ENCODE assay signal across 23 mouse cellular contexts in genomic region chr7:96482953-96483352, GRCm38 (mm10).
A peak's percentile ranks its signal among the peaks of the same experiment; 100 is the strongest.
DNase-seq lines count a peak whose midpoint lies in the region; ATAC-seq and TF ChIP-seq lines count a peak whose summit lies in the region.
"Had no signal": no experiment of that assay in that cellular context is flagged by ENCODE, and none has a peak within 500 bp of the region (broad histone marks: within the 10 kb centered on the region; RNA-seq: fewer than 3 reads in every experiment).

No protein-coding gene starts in this region.

- H3K36me3 ChIP-seq in heart, embryonic 11.5 days (ENCODE audit: control insufficient read depth, insufficient read depth, low read length): no peaks in the 10 kb centered on the region
- no peaks in the 10 kb centered on the region for H3K36me3 ChIP-seq in midbrain, embryonic 11.5 days (ENCODE audit: control insufficient read depth, insufficient read depth, low read length)
- no peaks in the 10 kb centered on the region for H3K36me3 ChIP-seq in midbrain, postnatal 0 days (ENCODE audit: insufficient read depth, low read length)
- H3K36me3 ChIP-seq in embryonic facial prominence, embryonic 15.5 days: no peaks in the 10 kb centered on the region
- H3K36me3 ChIP-seq: heart, embryonic 12.5 days; hindbrain, embryonic 12.5 days; kidney, embryonic 15.5 days; limb, embryonic 15.5 days; stomach, embryonic 15.5 days had no signal

- intact Hi-C loops in gastrocnemius, adult 2 months (cut with DNase I): no loop called here

- 68% methylated on average over 8 of the region's 8 CpGs for WGBS in heart, embryonic 11.5 days (ENCODE audit: insufficient replicate concordance)
- 79% methylated on average over 8 of the region's 8 CpGs for WGBS in midbrain, embryonic 11.5 days
- WGBS in midbrain, postnatal 0 days: 78% methylated on average over 8 of the region's 8 CpGs
- WGBS in embryonic facial prominence, embryonic 15.5 days: 67% methylated on average over 8 of the region's 8 CpGs

- no peak overlapping the region for H3K27ac ChIP-seq in heart, embryonic 11.5 days (ENCODE audit: low read depth, low read length)
- no peak overlapping the region for H3K27ac ChIP-seq in midbrain, embryonic 11.5 days (ENCODE audit: low read depth, low read length)
- H3K27ac ChIP-seq in midbrain, postnatal 0 days (ENCODE audit: low read depth, low read length): no peak overlapping the region
- peak overlapping the region; percentile 74 for H3K27ac ChIP-seq in embryonic facial prominence, embryonic 15.5 days (replicated peaks)
- no peak overlapping the region for H3K27ac ChIP-seq in gastrocnemius, adult 2 months
- H3K27ac ChIP-seq: hindbrain, embryonic 12.5 days; kidney, embryonic 15.5 days; limb, embryonic 15.5 days; stomach, embryonic 15.5 days had no signal

- H3K4me2 ChIP-seq in heart, embryonic 11.5 days: no peak overlapping the region
- no peak overlapping the region for H3K4me2 ChIP-seq in midbrain, embryonic 11.5 days
- no peak overlapping the region for H3K4me2 ChIP-seq in midbrain, postnatal 0 days (ENCODE audit: low read depth, low read length, poor library complexity, severe bottlenecking)
- no peak overlapping the region for H3K4me2 ChIP-seq in embryonic facial prominence, embryonic 15.5 days (replicated peaks)
- H3K4me2 ChIP-seq: heart, embryonic 12.5 days; hindbrain, embryonic 12.5 days; kidney, embryonic 15.5 days; limb, embryonic 15.5 days; stomach, embryonic 15.5 days had no signal

- no peaks in the 10 kb centered on the region for H3K9me3 ChIP-seq in heart, embryonic 11.5 days (replicated peaks; ENCODE audit: control insufficient read depth, low read length)
- no peaks in the 10 kb centered on the region for H3K9me3 ChIP-seq in midbrain, embryonic 11.5 days (ENCODE audit: control insufficient read depth, low read length)
- H3K9me3 ChIP-seq in midbrain, postnatal 0 days (ENCODE audit: low read length): no peaks in the 10 kb centered on the region
- H3K9me3 ChIP-seq in embryonic facial prominence, embryonic 15.5 days (replicated peaks): no peaks in the 10 kb centered on the region
- H3K9me3 ChIP-seq: heart, embryonic 12.5 days; hindbrain, embryonic 12.5 days; kidney, embryonic 15.5 days; limb, embryonic 15.5 days; stomach, embryonic 15.5 days had no signal

- H3K9ac ChIP-seq in heart, embryonic 11.5 days (ENCODE audit: low read depth, low read length): no peak overlapping the region
- H3K9ac ChIP-seq in midbrain, embryonic 11.5 days (ENCODE audit: low read length): no peak overlapping the region
- H3K9ac ChIP-seq in midbrain, postnatal 0 days (replicated peaks; ENCODE audit: low read length, poor library complexity, severe bottlenecking): no peak overlapping the region
- H3K9ac ChIP-seq in embryonic facial prominence, embryonic 15.5 days: no peak overlapping the region
- H3K9ac ChIP-seq: heart, embryonic 12.5 days; hindbrain, embryonic 12.5 days; kidney, embryonic 15.5 days; limb, embryonic 15.5 days; stomach, embryonic 15.5 days had no signal

- no peak for TF ChIP-seq CTCF in midbrain, postnatal 0 days (IDR thresholded peaks at IDR 0.05)
- no peak for TF ChIP-seq CTCF in gastrocnemius, adult 2 months (IDR thresholded peaks at IDR 0.05)

- DNase-seq in heart, adult 11 months: peak; percentile 63
- DNase-seq in midbrain, embryonic 11.5 days (ENCODE audit: low spot score, missing footprints): peak; percentile 45
- no peak for DNase-seq in midbrain, postnatal 0 days (ENCODE audit: low spot score)
- no peak for DNase-seq in thymus, postnatal 36 days
- DNase-seq in gastrocnemius, adult 2 months: no peak
- DNase-seq: adrenal gland, adult 8-10 months; cerebellum, adult 2 months; cerebellum, postnatal 36 days; heart, postnatal 10 days; left cerebral cortex, postnatal 4 days; lung, adult 18-20 months; lung, postnatal 10 days; thymus, postnatal 4 days had no signal

- ATAC-seq in heart, embryonic 11.5 days (replicated peaks; ENCODE audit: insufficient number of reproducible peaks, low FRiP score, low TSS enrichment): no peak
- ATAC-seq in midbrain, embryonic 11.5 days (ENCODE audit: low FRiP score): no peak
- ATAC-seq in midbrain, postnatal 0 days (ENCODE audit: low FRiP score): no peak
- no peak for ATAC-seq in embryonic facial prominence, embryonic 15.5 days (ENCODE audit: insufficient number of reproducible peaks, low FRiP score, low TSS enrichment, low read depth)
- ATAC-seq in neutrophil, adult 5-6 weeks (ENCODE audit: extremely low read depth, insufficient number of reproducible peaks, low FRiP score, poor library complexity, severe bottlenecking): peak; percentile 33; the same call in 1 of the 2 replicates
- ATAC-seq: intestine, postnatal 0 days had no signal

- H3K27me3 ChIP-seq in heart, embryonic 11.5 days (ENCODE audit: control insufficient read depth, insufficient read depth, low read length): no peaks in the 10 kb centered on the region
- no peaks in the 10 kb centered on the region for H3K27me3 ChIP-seq in midbrain, embryonic 11.5 days (ENCODE audit: control insufficient read depth, insufficient read depth, low read length)
- H3K27me3 ChIP-seq in midbrain, postnatal 0 days (ENCODE audit: insufficient read depth, low read length): no peaks in the 10 kb centered on the region
- no peaks in the 10 kb centered on the region for H3K27me3 ChIP-seq in embryonic facial prominence, embryonic 15.5 days
- H3K27me3 ChIP-seq: hindbrain, embryonic 12.5 days; kidney, embryonic 15.5 days; limb, embryonic 15.5 days; stomach, embryonic 15.5 days had no signal

- no peaks in the 10 kb centered on the region for H3K4me1 ChIP-seq in heart, embryonic 11.5 days (ENCODE audit: control insufficient read depth, insufficient read depth, low read length)
- H3K4me1 ChIP-seq in midbrain, embryonic 11.5 days (ENCODE audit: control insufficient read depth, insufficient read depth, low read length): no peaks in the 10 kb centered on the region
- H3K4me1 ChIP-seq in midbrain, postnatal 0 days (ENCODE audit: insufficient read depth, low read length): no peaks in the 10 kb centered on the region
- H3K4me1 ChIP-seq in embryonic facial prominence, embryonic 15.5 days: peaks cover 14% of the 10 kb centered on the region
- H3K4me1 ChIP-seq: heart, embryonic 12.5 days; stomach, embryonic 15.5 days had no signal

- no peak overlapping the region for H3K4me3 ChIP-seq in heart, embryonic 11.5 days (ENCODE audit: low read depth, low read length)
- no peak overlapping the region for H3K4me3 ChIP-seq in midbrain, embryonic 11.5 days (ENCODE audit: low read depth, low read length)
- H3K4me3 ChIP-seq in midbrain, postnatal 0 days (ENCODE audit: low read depth, low read length): no peak overlapping the region
- no peak overlapping the region for H3K4me3 ChIP-seq in embryonic facial prominence, embryonic 15.5 days (replicated peaks)
- no peak overlapping the region for H3K4me3 ChIP-seq in gastrocnemius, adult 2 months
- H3K4me3 ChIP-seq: heart, embryonic 12.5 days; hindbrain, embryonic 12.5 days; kidney, embryonic 15.5 days; left cerebral cortex, adult 2 months; limb, embryonic 15.5 days; stomach, embryonic 15.5 days had no signal

Comparison
In these comparisons a context has a peak if more than half of its experiments do, and no peak if none do; other contexts are left out.
1. DNase-seq: peak in heart, adult 11 months (single experiment) and midbrain, embryonic 11.5 days (single experiment); none in midbrain, postnatal 0 days (single experiment), thymus, postnatal 36 days (0 of 2) and gastrocnemius, adult 2 months (single experiment).